41 mouse cellular contexts compared by ENCODE assay signal in the genomic region with DNA sequence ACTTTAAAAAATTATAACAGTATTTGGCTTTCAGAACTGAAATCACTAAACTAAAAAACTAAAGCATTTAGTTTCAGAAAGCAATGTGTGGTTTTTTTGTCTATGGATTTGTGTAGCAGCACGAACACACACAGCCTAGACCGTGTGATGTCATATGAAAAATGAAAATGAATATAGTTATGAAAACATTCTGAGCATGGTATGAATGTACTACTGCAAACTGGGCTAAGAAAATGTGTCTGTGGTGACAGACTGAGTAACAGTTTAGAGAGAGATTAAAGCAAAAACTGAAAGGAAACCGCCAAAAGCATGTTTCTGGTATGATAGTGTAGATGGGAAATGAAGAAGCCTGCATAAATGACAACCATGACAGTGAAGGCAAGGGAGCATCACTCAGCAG. TPM values are rescaled to one million over a fixed set of nuclear protein-coding genes. Genes with fewer than 3 reads are reported as not detected.
"Had no signal": no experiment of that assay in that cellular context is flagged by ENCODE, and none has a peak within 500 bp of the region (broad histone marks: within the 10 kb centered on the region; RNA-seq: fewer than 3 reads in every experiment).

No protein-coding gene starts in this region.

- H3K27ac ChIP-seq: heart, embryonic 13.5 days; heart, embryonic 15.5 days; hindbrain, embryonic 10.5 days; hindbrain, embryonic 12.5 days; hindbrain, embryonic 13.5 days; hindbrain, embryonic 14.5 days; hindbrain, embryonic 15.5 days; hindbrain, postnatal 0 days; intestine, embryonic 15.5 days; kidney, embryonic 15.5 days; kidney, postnatal 0 days; layer of hippocampus, adult 2 months; left cerebral cortex, adult 2 months had no signal

- ATAC-seq: hindbrain, embryonic 16.5 days; hindbrain, postnatal 0 days; inflammation-experienced regulatory T-cells, adult 6 months; intestine, embryonic 15.5 days; intestine, embryonic 16.5 days; intestine, postnatal 0 days had no signal

- H3K36me3 ChIP-seq: heart, embryonic 12.5 days; heart, embryonic 13.5 days; heart, embryonic 15.5 days; hindbrain, embryonic 10.5 days; hindbrain, embryonic 12.5 days; hindbrain, embryonic 13.5 days; hindbrain, embryonic 15.5 days; intestine, embryonic 15.5 days; kidney, embryonic 15.5 days had no signal

- H3K9ac ChIP-seq: heart, embryonic 12.5 days; heart, embryonic 13.5 days; heart, embryonic 15.5 days; hindbrain, embryonic 12.5 days; hindbrain, embryonic 13.5 days; hindbrain, embryonic 14.5 days; hindbrain, embryonic 15.5 days; intestine, embryonic 15.5 days; kidney, embryonic 15.5 days had no signal

- DNase-seq: heart, postnatal 10 days; heart, postnatal 36 days; heart, postnatal 4 days; kidney, adult 11 months; kidney, adult 18-20 months; kidney, adult 2 months; kidney, adult 8-10 months; kidney, adult 9 months; kidney, postnatal 10 days; kidney, postnatal 14 days; kidney, postnatal 25 days; kidney, postnatal 36 days; kidney, postnatal 4 days; layer of hippocampus, adult 9-11 months; layer of hippocampus, postnatal 36 days had no signal

- H3K27me3 ChIP-seq: heart, embryonic 12.5 days; heart, embryonic 13.5 days; heart, embryonic 15.5 days; hindbrain, embryonic 12.5 days; hindbrain, embryonic 13.5 days; hindbrain, embryonic 15.5 days; intestine, embryonic 15.5 days; kidney, embryonic 15.5 days had no signal

- H3K4me3 ChIP-seq: heart, embryonic 12.5 days; heart, embryonic 13.5 days; heart, embryonic 15.5 days; hindbrain, embryonic 10.5 days; hindbrain, embryonic 12.5 days; hindbrain, embryonic 13.5 days; hindbrain, embryonic 15.5 days; intestine, embryonic 15.5 days; kidney, embryonic 15.5 days; layer of hippocampus, adult 2 months; left cerebral cortex, adult 2 months had no signal

- H3K9me3 ChIP-seq: heart, embryonic 13.5 days; heart, embryonic 15.5 days; hindbrain, embryonic 10.5 days; hindbrain, embryonic 12.5 days; hindbrain, embryonic 13.5 days; hindbrain, embryonic 15.5 days; intestine, embryonic 15.5 days; kidney, embryonic 15.5 days had no signal

- H3K4me2 ChIP-seq: heart, embryonic 12.5 days; heart, embryonic 13.5 days; heart, embryonic 15.5 days; hindbrain, embryonic 12.5 days; hindbrain, embryonic 13.5 days; hindbrain, embryonic 14.5 days; hindbrain, embryonic 15.5 days; intestine, embryonic 15.5 days; kidney, embryonic 15.5 days had no signal

- H3K4me1 ChIP-seq: heart, embryonic 12.5 days; heart, embryonic 13.5 days; heart, embryonic 15.5 days; hindbrain, embryonic 10.5 days; hindbrain, embryonic 12.5 days; hindbrain, embryonic 13.5 days; hindbrain, embryonic 15.5 days; intestine, embryonic 15.5 days; kidney, embryonic 15.5 days had no signal

RNA-seq across cellular contexts. Expression of a gene that starts 57.8 kb away (rescaled TPM):
- total RNA-seq: heart, postnatal 10 days; heart, postnatal 25 days; heart, postnatal 36 days; heart, postnatal 4 days; hematopoietic stem cell, adult 5-6 weeks had no signal
- polyA plus RNA-seq: heart, embryonic 13.5 days; heart, embryonic 14.5 days; heart, embryonic 15.5 days; heart, postnatal 0 days; hindbrain, embryonic 10.5 days; intestine, embryonic 14.5 days; intestine, embryonic 15.5 days; intestine, embryonic 16.5 days; intestine, postnatal 0 days; kidney, adult 2 months; kidney, embryonic 14.5 days; kidney, embryonic 15.5 days; kidney, embryonic 16.5 days; kidney, postnatal 0 days; large intestine, adult 2 months had no signal
